Mouse (Mus musculus): ENCODE results near the gene Rtca. TPM values are rescaled to one million over a fixed set of nuclear protein-coding genes. Genes with fewer than 3 reads are reported as not detected.

Rtca gene
- polyA plus RNA-seq, 1 experiment, result 22.8 TPM

DNA sequence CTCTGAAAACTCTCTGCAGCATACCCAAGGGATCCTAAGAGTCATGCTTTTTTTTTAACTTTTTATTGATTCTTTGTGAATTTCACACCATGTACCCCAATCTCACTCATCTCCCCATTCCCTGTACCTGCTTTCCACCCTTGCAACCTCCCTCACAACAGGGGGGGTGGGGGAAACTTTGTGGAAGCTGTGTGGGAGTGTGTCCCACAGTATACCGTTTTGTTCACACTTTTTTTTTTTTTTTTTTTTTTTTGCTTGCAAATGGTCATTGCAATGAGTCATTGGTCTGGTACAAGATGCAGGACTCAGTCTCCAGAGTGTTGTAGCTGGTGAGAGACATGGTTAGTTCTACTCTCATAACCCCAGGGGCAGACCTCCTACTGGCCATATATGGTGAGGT, 65.2 kb downstream of the Rtca start:
- Histone ChIP-seq H3K27ac (ENCODE audit: insufficient read depth, low read depth, low read length) (no peak overlapping the region), H3K4me3 (ENCODE audit: insufficient read depth, low read length) (no peak overlapping the region), H3K4me1 (ENCODE audit: control insufficient read depth, insufficient read depth, low read length) (no peaks in the 10 kb centered on the region; the same call in 1 of the 2 replicates)
- no peak for TF ChIP-seq CTCF (IDR thresholded peaks at IDR 0.05; ENCODE audit: low read depth, low read length)
- no peak for TF ChIP-seq POLR2A (IDR thresholded peaks at IDR 0.05; ENCODE audit: borderline replicate concordance, low read depth, low read length)

DNA sequence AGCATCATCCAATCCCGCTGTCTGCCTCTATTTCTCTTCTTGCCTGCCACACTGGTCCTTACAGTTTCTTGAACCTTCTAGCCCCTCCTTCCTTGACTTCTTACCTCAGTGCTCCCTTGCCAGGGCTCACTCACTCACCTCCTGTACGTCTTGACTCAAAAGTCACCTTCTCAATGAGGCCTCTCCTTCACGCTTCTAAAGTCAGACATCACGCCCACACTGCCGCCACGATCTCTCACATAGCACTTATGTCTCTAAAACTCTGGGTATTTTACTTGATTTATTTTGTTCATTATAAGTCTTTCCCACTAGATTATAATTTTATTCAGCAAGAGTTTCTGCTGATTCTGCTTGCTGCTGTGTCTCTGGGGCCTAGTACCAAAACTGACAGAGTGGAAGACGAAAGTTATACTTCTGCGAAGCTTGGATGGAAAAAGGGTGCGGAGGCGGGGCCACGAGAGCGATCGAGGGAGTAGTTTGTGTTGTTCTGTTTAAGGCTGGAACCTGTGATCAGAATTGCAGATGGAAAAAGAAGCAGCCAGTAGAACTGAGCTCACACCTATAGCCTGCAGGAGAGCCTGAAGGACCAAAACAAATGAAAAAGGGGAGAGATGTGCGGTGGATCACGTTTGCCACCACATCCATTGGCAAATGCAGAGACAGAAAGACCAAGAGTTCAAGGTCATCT, 66.3 kb downstream of the Rtca start:
- Histone ChIP-seq H3K4me1 (ENCODE audit: control insufficient read depth, insufficient read depth, low read length) (peaks cover 5% of the 10 kb centered on the region), H3K4me3 (ENCODE audit: insufficient read depth, low read length) (no peak overlapping the region), H3K27ac (ENCODE audit: insufficient read depth, low read depth, low read length) (no peak overlapping the region)
- TF ChIP-seq POLR2A (IDR thresholded peaks at IDR 0.05; ENCODE audit: borderline replicate concordance, low read depth, low read length) (no peak), CTCF (IDR thresholded peaks at IDR 0.05; ENCODE audit: low read depth, low read length) (no peak)

DNA sequence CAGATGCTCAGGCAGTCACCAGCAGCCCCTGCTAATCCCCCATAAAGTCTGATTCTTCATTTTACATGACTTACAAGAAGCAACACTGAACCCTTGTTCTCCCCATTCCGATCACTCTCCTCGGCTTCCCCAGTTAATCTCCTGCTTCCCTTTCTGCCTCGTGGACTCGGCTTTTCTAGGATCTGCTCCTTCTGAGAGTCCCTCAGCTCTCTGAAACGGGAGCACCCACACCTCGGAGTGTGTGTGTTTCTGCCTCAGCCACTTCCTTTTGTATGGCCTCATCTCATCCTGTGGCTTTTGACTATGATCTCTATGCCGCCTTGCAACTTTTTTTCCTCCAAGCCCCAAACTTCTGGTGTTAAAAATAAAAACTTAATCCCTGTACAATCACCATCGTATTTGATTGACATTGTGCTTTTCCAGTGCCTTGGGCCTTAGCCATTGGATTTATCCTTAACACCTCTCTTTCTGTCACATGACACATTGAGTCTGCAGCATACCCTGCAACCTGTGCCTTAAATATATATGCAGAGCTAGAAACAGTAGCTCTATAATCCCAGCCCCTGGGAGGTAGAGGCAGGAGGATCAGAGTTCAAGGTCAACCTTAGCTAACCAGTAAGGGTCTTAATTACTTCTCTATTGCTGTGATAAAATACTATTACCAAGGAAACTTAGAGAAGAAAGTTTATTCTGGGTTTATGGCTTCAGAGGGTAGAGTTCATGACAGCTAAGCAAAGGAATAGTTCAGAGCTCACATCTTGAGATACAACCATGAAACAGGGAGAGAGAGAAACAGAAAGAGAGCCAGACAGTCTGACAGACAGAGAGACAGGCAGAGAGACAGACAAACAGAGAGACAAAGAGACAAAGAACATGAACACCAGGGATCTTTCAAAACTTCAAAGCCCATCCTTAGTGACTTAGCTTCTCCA, 67.7 kb downstream of the Rtca start:
- no peak for TF ChIP-seq POLR2A (IDR thresholded peaks at IDR 0.05; ENCODE audit: borderline replicate concordance, low read depth, low read length)
- TF ChIP-seq CTCF (IDR thresholded peaks at IDR 0.05; ENCODE audit: low read depth, low read length), result no peak
- Histone ChIP-seq H3K4me3 (ENCODE audit: insufficient read depth, low read length) (no peak overlapping the region), H3K4me1 (ENCODE audit: control insufficient read depth, insufficient read depth, low read length) (peaks cover 13% of the 10 kb centered on the region), H3K27ac (ENCODE audit: insufficient read depth, low read depth, low read length) (no peak overlapping the region)

Other genes with a start within 250 kb of the Rtca start
- gene Cdc14a, start 84.2 kb downstream of the Rtca start, polyA plus RNA-seq (2012; ENCODE audit: insufficient read depth, insufficient read length, missing spikeins), result 4.9 and 6.1 TPM in 2 replicates
- gene Dbt, start 4.9 kb upstream of the Rtca start, polyA plus RNA-seq (2012; ENCODE audit: insufficient read depth, insufficient read length, missing spikeins), result 12.2 and 13.6 TPM in 2 replicates
- gene Lrrc39, start 54.8 kb upstream of the Rtca start, polyA plus RNA-seq (2012; ENCODE audit: insufficient read depth, insufficient read length, missing spikeins), result 0.35 TPM in 1 of 2 replicates, not detected in the other
- 19.9 and 25.8 TPM in 2 replicates for gene Sass6, start 86.8 kb upstream of the Rtca start, polyA plus RNA-seq (2012; ENCODE audit: insufficient read depth, insufficient read length, missing spikeins)
- 17.7 and 22.6 TPM in 2 replicates for gene Trmt13, start 106.4 kb upstream of the Rtca start, polyA plus RNA-seq (2012; ENCODE audit: insufficient read depth, insufficient read length, missing spikeins)
- gene Mfsd14a, start 154.5 kb upstream of the Rtca start, polyA plus RNA-seq (2012; ENCODE audit: insufficient read depth, insufficient read length, missing spikeins), result 53.9 and 59.8 TPM in 2 replicates
- not detected in 2 replicates for gene Gm43191, start 173.1 kb upstream of the Rtca start, polyA plus RNA-seq (2012; ENCODE audit: insufficient read depth, insufficient read length, missing spikeins)
- gene Slc35a3, start 204.6 kb upstream of the Rtca start, polyA plus RNA-seq (2012; ENCODE audit: insufficient read depth, insufficient read length, missing spikeins), result 22.8 and 24.1 TPM in 2 replicates